Comparison of ENCODE assay signal across 21 mouse cellular contexts in genomic region chrX:52183551-52184442, GRCm38 (mm10). TPM values are rescaled to one million over a fixed set of nuclear protein-coding genes. Genes with fewer than 3 reads are reported as not detected.
DNase-seq lines count a peak whose midpoint lies in the region; ATAC-seq and TF ChIP-seq lines count a peak whose summit lies in the region.
"Had no signal": no experiment of that assay in that cellular context is flagged by ENCODE, and none has a peak within 500 bp of the region (broad histone marks: within the 10 kb centered on the region; RNA-seq: fewer than 3 reads in every experiment).

No protein-coding gene starts in this region.

- H3K9ac ChIP-seq in hindbrain, embryonic 11.5 days (ENCODE audit: low read depth, low read length): no peak overlapping the region
- H3K9ac ChIP-seq in hindbrain, embryonic 13.5 days: no peak overlapping the region
- H3K9ac ChIP-seq in hindbrain, postnatal 0 days (replicated peaks; ENCODE audit: low read length): no peak overlapping the region
- H3K9ac ChIP-seq: limb, embryonic 15.5 days; midbrain, embryonic 12.5 days had no signal

- no peak for TF ChIP-seq CTCF in hindbrain, postnatal 0 days (IDR thresholded peaks at IDR 0.05; ENCODE audit: low read depth)

- H3K27ac ChIP-seq in hindbrain, embryonic 11.5 days (ENCODE audit: low read depth, low read length): no peak overlapping the region
- no peak overlapping the region for H3K27ac ChIP-seq in hindbrain, embryonic 13.5 days
- no peak overlapping the region for H3K27ac ChIP-seq in hindbrain, postnatal 0 days
- H3K27ac ChIP-seq: left cerebral cortex, adult 2 months; limb, embryonic 15.5 days; midbrain, embryonic 12.5 days had no signal

- no peak overlapping the region for H3K4me2 ChIP-seq in hindbrain, embryonic 11.5 days (replicated peaks; ENCODE audit: low read depth, low read length)
- no peak overlapping the region for H3K4me2 ChIP-seq in hindbrain, embryonic 13.5 days
- H3K4me2 ChIP-seq in hindbrain, postnatal 0 days (ENCODE audit: low read depth, low read length): no peak overlapping the region
- H3K4me2 ChIP-seq: limb, embryonic 15.5 days; midbrain, embryonic 12.5 days had no signal

- no peak for ATAC-seq in hindbrain, embryonic 11.5 days (ENCODE audit: low FRiP score)
- no peak; the same call in 1 of the 2 replicates for ATAC-seq in hindbrain, embryonic 13.5 days (ENCODE audit: low FRiP score)
- ATAC-seq in hindbrain, postnatal 0 days: peak; percentile 55; the same call in 1 of the 2 replicates
- ATAC-seq: activated CD4-positive, CD25-positive, alpha-beta regulatory T cell, adult 4 months had no signal

- WGBS in hindbrain, embryonic 11.5 days: 45% methylated on average over 5 of the region's 5 CpGs
- 30% methylated on average over 4 of the region's 5 CpGs for WGBS in hindbrain, embryonic 13.5 days
- WGBS in hindbrain, postnatal 0 days: 53% methylated on average over 5 of the region's 5 CpGs

- no peaks in the 10 kb centered on the region for H3K36me3 ChIP-seq in hindbrain, embryonic 11.5 days (ENCODE audit: control insufficient read depth, insufficient read depth, low read length)
- no peaks in the 10 kb centered on the region for H3K36me3 ChIP-seq in hindbrain, embryonic 13.5 days
- no peaks in the 10 kb centered on the region for H3K36me3 ChIP-seq in hindbrain, postnatal 0 days (ENCODE audit: insufficient read depth, low read length)
- H3K36me3 ChIP-seq: G1E; limb, embryonic 15.5 days; midbrain, embryonic 12.5 days had no signal

- H3K4me1 ChIP-seq in hindbrain, embryonic 11.5 days (replicated peaks; ENCODE audit: control insufficient read depth, insufficient read depth, low read length): no peaks in the 10 kb centered on the region
- H3K4me1 ChIP-seq in hindbrain, embryonic 13.5 days (replicated peaks): no peaks in the 10 kb centered on the region
- no peaks in the 10 kb centered on the region for H3K4me1 ChIP-seq in hindbrain, postnatal 0 days (ENCODE audit: insufficient read depth, low read length)
- H3K4me1 ChIP-seq: limb, embryonic 15.5 days had no signal

- peak; percentile 37 for DNase-seq in adrenal gland, adult 8-10 months
- DNase-seq in adrenal gland, adult 18-20 months (ENCODE audit: low spot score in 2 of 2): no peak
- DNase-seq in hindbrain, embryonic 11.5 days (ENCODE audit: low spot score): peak; percentile 1
- peak; percentile 23 for DNase-seq in retina, postnatal 1 day
- no peak for DNase-seq in retina, embryonic 14.5 days (ENCODE audit: low spot score)
- DNase-seq in hindbrain, postnatal 0 days (ENCODE audit: low spot score): peak; percentile 34
- no peak for DNase-seq in layer of hippocampus, adult 8-10 months (ENCODE audit: low spot score in 2 of 2)
- DNase-seq: gastrocnemius, postnatal 10 days; heart, postnatal 14 days; kidney, adult 11 months; kidney, postnatal 25 days; lung, postnatal 14 days; right cerebral cortex, postnatal 25 days; thymus, postnatal 14 days had no signal

- no peaks in the 10 kb centered on the region for H3K27me3 ChIP-seq in hindbrain, embryonic 11.5 days (ENCODE audit: control insufficient read depth, insufficient read depth, low read length)
- H3K27me3 ChIP-seq in hindbrain, embryonic 13.5 days: 0 out of 2 replicates have a peak, but pooled peaks cover 5% of the 10 kb centered on the region
- H3K27me3 ChIP-seq in hindbrain, postnatal 0 days (ENCODE audit: insufficient read depth, low read length): no peaks in the 10 kb centered on the region
- H3K27me3 ChIP-seq: limb, embryonic 15.5 days had no signal

- no peak overlapping the region for H3K4me3 ChIP-seq in hindbrain, embryonic 11.5 days (ENCODE audit: low read depth, low read length)
- H3K4me3 ChIP-seq in hindbrain, embryonic 13.5 days: no peak overlapping the region
- no peak overlapping the region for H3K4me3 ChIP-seq in hindbrain, postnatal 0 days (ENCODE audit: low read length)
- H3K4me3 ChIP-seq: left cerebral cortex, adult 2 months; limb, embryonic 15.5 days; midbrain, embryonic 12.5 days had no signal

- no peaks in the 10 kb centered on the region for H3K9me3 ChIP-seq in hindbrain, embryonic 11.5 days (ENCODE audit: control insufficient read depth, low read length)
- no peaks in the 10 kb centered on the region for H3K9me3 ChIP-seq in hindbrain, embryonic 13.5 days
- no peaks in the 10 kb centered on the region for H3K9me3 ChIP-seq in hindbrain, postnatal 0 days (ENCODE audit: low read length)
- H3K9me3 ChIP-seq: G1E; limb, embryonic 15.5 days; midbrain, embryonic 12.5 days had no signal

RNA-seq across cellular contexts. Expression of gene Gpc4, which starts 18.7 kb away (rescaled TPM):
- total RNA-seq in adrenal gland, adult 8-10 months (2022): 100 to 1,000 TPM in 2 of 4 experiments, 10 to 100 TPM in 2; 87.2 to 214 (median 143) TPM
- total RNA-seq in adrenal gland, adult 18-20 months (2021): 100 to 1,000 TPM in 1 of 2 experiments, 10 to 100 TPM in 1; 78.4 to 212 TPM
- 17.2 and 19.9 TPM in 2 replicates for polyA plus RNA-seq in hindbrain, embryonic 11.5 days (2014; fragmentation: Nextera tagmentation; extraction: Ambion mirVana)
- polyA plus RNA-seq in hindbrain, embryonic 13.5 days (2015; fragmentation: Nextera tagmentation; extraction: Ambion mirVana): 10.3 and 11.8 TPM in 2 replicates
- total RNA-seq in hindbrain, postnatal 0 days (2014; rRNA removed): 3.1 and 3.2 TPM in 2 replicates
- polyA plus RNA-seq in hindbrain, postnatal 0 days (2015; fragmentation: Nextera tagmentation; extraction: Ambion mirVana): 9.7 and 10.3 TPM in 2 replicates
- total RNA-seq in layer of hippocampus, adult 8-10 months (2022): 10 to 100 TPM; 45.6 to 52.9 (median 47.9) TPM
- total RNA-seq: neutrophil, adult 5-6 weeks had no signal

Comparison
In these comparisons a context has a peak if more than half of its experiments do, and no peak if none do; other contexts are left out.
1. DNase-seq: peak in adrenal gland, adult 8-10 months (single experiment), hindbrain, embryonic 11.5 days (single experiment), retina, postnatal 1 day (single experiment) and hindbrain, postnatal 0 days (single experiment); none in adrenal gland, adult 18-20 months (0 of 2), retina, embryonic 14.5 days (single experiment) and layer of hippocampus, adult 8-10 months (0 of 2).
2. RNA of gene Gpc4, which starts 18.7 kb away (total RNA-seq): 78.4 to 212 TPM in adrenal gland, adult 18-20 months, 87.2 to 214 TPM in adrenal gland, adult 8-10 months and 45.6 to 52.9 TPM in layer of hippocampus, adult 8-10 months; 3.1 to 3.2 TPM in hindbrain, postnatal 0 days; every median in the first group is over 10 times any median in the second.